Mouse (Mus musculus) gastrocnemius, postnatal 14 days (tissue): ENCODE measurements around the gene Psme2. TPM values are rescaled to one million over a fixed set of nuclear protein-coding genes. Genes with fewer than 3 reads are reported as not detected.
A peak's percentile ranks its signal among the peaks of the same experiment; 100 is the strongest.

Experiments used
- DNase-seq: peaks from one replicate; pipeline ENCODE4 v3.0.0; 2021; ENCODE audit warnings: mixed read lengths
- intact Hi-C: fragments of 180-260 bp; cut with DNase I; formaldehyde crosslinking; loops from one replicate; pipeline ENCODE4 v1.15.1; 2025; ENCODE audit warnings: low total_unique reads
- long read RNA-seq, 2 experiments: library from polyadenylated mRNA; stranded (forward); transcript quantifications; one replicate each; pipeline ENCODE4 v2.0.0; 2021
- total RNA-seq, 2 experiments: library from RNA; stranded (reverse); gene quantifications; 2 replicates each; pipeline ENCODE4 v1.2.3; 2021

Psme2 gene
- total RNA-seq = 10 to 100 TPM; 57.5 to 63.2 TPM
- long read RNA-seq, experiment 1, transcript Psme2-208 (11 exons, 962 nt) = major isoform, 24 of 25 reads
- long read RNA-seq, experiment 1, partial matches to known transcripts = 0 of 25 reads
- long read RNA-seq, experiment 1, other reads (novel, unspliced or antisense) = 0 of 25 reads
- long read RNA-seq, experiment 2, transcript Psme2-208 (11 exons, 962 nt) = major isoform, 31 of 31 reads
- long read RNA-seq, experiment 2, partial matches to known transcripts = 0 of 31 reads
- long read RNA-seq, experiment 2, other reads (novel, unspliced or antisense) = 0 of 31 reads

- DNase-seq = peak; percentile 95
- intact Hi-C loops = no loop called here
Measured at GRCm38 (mm10) chr14:55590748-55591330, at the start of gene Psme2. Gene Psme2, minus strand, starts transcription at chr14:55591113.

DNA sequence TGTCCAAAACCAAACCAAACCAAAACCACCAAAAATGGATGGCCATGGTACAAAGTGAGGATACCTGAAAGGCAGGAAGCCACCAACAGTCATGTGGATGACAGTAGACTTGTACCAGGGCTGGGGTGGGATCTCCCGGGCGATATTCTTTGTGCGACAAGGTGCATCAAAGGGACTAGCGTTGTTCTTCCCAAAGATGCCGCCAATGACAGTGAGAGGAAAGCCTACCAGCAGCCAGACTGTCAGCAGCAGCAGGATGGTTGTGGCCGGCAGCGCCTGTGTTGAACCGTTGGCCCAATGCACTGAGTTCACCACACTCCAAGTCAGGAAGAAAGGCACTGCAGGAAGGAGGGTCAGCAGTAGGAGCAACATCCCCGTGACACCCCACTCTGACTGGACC lies 46.9 kb upstream of the Psme2 start, which contains the start of gene Gm49378:
Gene Gm49378 (minus strand): TSS at position 101 of the 400 bp plus-strand sequence.
- DNase-seq = no peak
- intact Hi-C loops = no loop called here

- intact Hi-C loops = no loop called here
- peak; percentile 89 for DNase-seq
Measured at GRCm38 (mm10) chr14:55635523-55636007, 44.7 kb upstream of the Psme2 start, which contains the start of gene Ipo4. Gene Ipo4, minus strand, starts transcription at chr14:55635957.

GRCm38 (mm10) chr14:55634874-55635522 lies 44.1 kb upstream of the Psme2 start:
- DNase-seq = peak; percentile 49
- intact Hi-C loops = no loop called here

DNA sequence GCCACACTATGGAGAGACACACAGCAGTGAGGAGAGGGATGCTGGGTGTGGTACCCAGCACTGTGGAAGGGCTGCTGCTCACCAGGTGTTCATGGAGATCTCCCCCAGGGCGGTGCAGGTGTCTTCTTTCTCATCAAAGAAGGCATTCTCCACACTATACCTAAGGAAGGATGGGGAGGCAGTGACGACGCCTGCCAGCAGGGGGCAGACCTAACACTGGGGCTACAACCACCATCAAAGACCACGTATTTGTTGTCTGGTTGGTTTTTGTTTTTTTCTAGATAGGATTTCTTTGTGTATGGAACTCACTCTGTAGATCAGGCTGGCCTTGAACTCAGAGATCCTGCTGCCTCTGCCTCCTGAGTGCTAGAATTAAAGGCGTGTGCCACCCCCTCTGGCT lies 38.4 kb upstream of the Psme2 start:
- peak; percentile 40 for DNase-seq
- intact Hi-C loops = no loop called here

DNA sequence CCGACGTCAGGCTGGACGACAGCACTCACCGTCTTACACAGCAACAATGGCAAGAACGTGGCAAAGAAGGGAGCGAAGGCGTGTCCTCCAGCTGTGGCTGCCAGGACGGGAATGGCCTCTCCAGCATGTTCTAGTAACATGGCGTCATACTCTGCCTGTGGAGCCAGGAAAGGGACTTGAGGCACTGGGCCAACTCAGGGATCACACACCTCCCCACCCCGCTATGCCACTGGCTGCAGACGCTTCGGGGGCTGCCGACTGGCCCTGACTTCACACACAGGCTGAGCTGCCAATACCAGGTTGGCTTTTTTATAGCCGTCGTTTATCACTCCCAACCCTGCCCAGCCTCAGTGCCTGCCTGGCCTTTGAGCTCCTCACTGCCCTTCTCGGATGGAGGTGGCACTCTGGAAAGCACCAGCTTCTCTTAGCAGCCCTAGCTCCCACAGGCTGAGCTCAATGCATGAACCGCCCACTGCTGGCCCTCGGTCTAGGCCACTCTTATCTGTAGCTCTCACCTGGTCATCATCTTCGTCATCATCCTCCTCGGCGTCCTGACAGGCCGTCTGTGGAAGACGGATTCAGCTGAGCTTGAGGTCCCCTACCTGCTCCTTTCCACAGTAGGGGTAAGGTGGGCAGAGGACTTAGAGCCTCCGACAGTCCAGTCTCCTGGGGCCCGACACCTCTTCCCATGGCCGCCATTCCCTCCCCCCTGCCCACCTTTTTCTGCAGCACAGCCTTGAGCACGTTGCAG lies 37.3 kb upstream of the Psme2 start:
- intact Hi-C loops = no loop called here
- no peak for DNase-seq

GRCm38 (mm10) chr14:55618486-55619195 lies 27.7 kb upstream of the Psme2 start:
- intact Hi-C loops = no loop called here
- DNase-seq = no peak

DNA sequence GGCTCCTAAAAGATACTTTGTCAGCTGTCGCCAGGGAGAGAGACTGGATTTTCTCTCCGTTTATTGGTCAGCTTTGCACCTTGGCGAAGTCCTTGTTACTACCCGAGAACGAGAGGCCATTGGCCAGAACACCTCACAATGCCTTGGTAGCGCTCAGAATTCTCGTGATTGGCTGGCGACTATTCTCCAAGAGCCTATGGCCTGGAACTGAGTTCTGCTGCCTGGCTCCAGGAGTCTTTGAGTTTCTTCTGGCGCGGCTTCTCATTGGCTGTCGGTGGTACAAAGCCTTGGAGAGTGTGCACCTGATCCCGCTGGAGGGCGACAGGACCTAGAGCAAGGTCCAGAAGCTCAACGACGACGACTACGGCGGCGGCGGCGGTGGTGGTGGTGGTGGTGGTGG lies 26.9 kb upstream of the Psme2 start, which contains the start of gene Rec8:
Gene Rec8 (plus strand): TSS at position 216 of the 400 bp plus-strand sequence.
- intact Hi-C loops = no loop called here
- no peak for DNase-seq

- DNase-seq = no peak
- intact Hi-C loops = no loop called here
Measured at GRCm38 (mm10) chr14:55616844-55617243, 25.9 kb upstream of the Psme2 start.

GRCm38 (mm10) chr14:55615876-55616275 lies 25.0 kb upstream of the Psme2 start:
- intact Hi-C loops = no loop called here
- no peak for DNase-seq

GRCm38 (mm10) chr14:55614565-55615178 lies 23.8 kb upstream of the Psme2 start:
- intact Hi-C loops = no loop called here
- DNase-seq = no peak

DNA sequence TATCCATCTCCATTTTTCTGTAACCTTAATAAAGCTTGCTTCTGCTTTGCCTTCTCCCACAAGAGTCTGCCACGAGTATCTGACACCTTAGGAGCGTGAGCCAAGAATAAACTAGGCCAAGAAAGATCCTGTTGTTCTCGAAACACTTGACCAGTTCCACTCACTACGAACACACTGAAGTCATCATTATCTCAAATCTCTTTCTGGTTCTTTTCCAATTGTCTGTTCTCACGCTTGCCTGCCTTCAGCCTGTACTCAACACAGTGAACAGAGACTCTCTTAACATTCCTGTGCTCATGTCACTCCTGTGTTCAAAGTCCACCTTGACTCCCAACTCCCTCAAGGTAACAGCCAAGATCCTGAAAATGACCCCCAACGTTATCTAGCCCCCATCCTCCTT lies 22.4 kb upstream of the Psme2 start:
- intact Hi-C loops = no loop called here
- DNase-seq = no peak

- intact Hi-C loops = no loop called here
- DNase-seq = no peak
Measured at GRCm38 (mm10) chr14:55608339-55608738, 17.4 kb upstream of the Psme2 start.

DNA sequence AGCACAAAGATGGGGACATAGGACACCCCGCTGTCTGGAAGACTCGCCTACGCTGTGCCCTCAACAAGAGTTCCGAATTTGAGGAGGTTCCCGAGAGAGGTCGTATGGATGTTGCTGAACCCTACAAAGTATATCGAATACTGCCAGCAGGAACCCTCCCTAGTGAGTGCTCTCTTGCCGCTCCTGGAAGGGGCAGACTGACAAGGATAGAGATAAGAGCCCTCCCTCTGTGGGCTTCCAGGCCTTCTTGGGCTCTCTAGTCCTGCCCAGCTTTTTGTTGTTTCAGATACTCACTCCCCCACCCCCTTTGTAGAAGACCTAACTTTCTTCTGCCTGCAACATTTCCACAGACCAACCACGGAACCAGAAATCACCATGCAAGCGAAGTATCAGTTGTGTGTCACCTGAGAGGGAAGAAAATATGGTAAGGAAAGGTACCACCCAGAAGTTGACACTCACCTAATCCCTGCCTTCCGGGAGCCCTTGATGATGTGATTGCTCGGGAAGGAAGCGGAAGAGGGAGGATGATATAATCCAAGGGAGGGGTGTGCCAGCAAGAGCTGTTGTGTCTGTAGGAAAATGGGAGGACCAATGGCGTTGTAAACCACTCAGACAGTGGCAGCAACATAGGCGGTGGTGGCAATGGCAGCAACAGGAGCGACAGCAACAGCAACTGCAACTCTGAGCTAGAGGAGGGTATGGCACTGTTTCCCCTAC lies 15.0 kb upstream of the Psme2 start:
- intact Hi-C loops = no loop called here

DNA sequence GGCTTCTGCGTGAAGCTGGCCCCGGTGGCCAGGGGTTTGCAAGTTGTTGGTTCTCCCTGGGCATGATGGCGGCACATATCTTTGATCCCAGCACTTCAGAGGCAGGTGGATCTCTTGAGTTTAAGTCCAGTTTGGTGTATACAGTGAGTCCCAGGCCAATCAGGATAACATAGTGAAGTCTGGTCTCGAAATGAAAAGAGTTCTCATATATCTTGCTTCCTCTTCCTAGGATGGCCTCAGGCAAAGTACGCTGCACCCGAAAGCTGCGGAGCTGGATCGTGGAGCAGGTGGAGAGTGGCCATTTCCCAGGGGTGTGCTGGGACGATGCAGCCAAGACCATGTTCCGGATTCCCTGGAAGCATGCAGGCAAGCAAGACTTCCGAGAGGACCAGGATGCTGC lies 13.9 kb upstream of the Psme2 start:
- intact Hi-C loops = no loop called here

More for the DNA sequence above, 15.0 kb upstream of the Psme2 start:
- no peak for DNase-seq

GRCm38 (mm10) chr14:55603633-55604576 lies 13.0 kb upstream of the Psme2 start:
- intact Hi-C loops = no loop called here
- peak; percentile 89 for DNase-seq

More for the DNA sequence above, 13.9 kb upstream of the Psme2 start:
- no peak for DNase-seq

DNA sequence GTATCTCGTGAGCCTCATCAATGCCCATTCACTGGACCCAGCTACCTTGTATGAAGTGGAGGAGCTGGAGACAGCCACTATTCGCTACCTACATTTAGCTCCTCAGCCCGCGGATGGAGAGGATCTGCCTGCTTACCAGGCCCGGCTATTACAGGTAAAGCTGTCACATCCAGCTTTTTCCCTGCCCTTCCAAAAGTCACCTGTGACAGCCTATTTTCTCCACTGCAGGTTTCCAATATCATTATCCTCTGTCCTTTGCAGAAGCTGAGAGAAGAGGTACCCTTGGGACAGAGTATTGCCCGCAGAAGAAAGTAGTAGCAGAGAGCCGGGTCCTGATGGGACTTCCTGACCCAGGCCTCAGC lies 12.3 kb upstream of the Psme2 start, which contains the start of gene Irf9:
Gene Irf9 (plus strand): TSS at position 301 of the 362 bp plus-strand sequence.
- intact Hi-C loops = no loop called here
- DNase-seq = no peak
